Mouse (Mus musculus) retina, postnatal 1 day (tissue): Measurements from ENCODE around the gene Prss41.
"Not testable (repeated sequence)": the region's sequence is repeated elsewhere in the genome, so short reads cannot be mapped to it uniquely, and the experiment has no call there.

Source experiments
- DNase-seq: peaks from one replicate; pipeline ENCODE4 v3.0.0-alpha.2; 2012

The Prss41 gene

DNA sequence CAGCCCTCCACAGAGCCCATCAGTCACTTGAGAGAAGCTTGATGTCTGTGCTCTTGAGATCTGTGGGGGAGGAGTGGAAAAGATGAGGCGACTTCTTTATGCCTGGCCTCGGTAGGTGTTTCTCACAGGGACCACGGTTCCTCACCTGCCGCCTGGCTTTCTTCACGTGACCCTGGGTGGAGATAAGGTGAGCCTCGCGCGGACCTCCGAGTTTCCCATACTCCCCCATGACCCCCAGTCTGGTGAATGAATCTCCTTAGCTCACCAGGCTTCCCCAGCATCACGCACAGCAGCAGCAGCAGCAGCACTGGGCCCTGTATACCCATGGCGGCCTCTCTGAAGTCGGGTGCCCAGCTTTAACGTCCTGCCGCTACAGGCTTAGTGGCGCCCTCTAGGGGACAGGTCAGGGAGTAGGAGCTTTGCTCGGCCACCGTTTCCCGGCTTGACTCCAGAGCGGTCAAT, at the start of gene Prss41, which contains the start of gene Prss32:
TSS of gene Prss41 (minus strand) at position 361 of the 462 bp plus-strand sequence.
TSS of gene Prss32 (plus strand) at position 44 of the 462 bp plus-strand sequence.
- DNase-seq: peak; percentile 62

DNA sequence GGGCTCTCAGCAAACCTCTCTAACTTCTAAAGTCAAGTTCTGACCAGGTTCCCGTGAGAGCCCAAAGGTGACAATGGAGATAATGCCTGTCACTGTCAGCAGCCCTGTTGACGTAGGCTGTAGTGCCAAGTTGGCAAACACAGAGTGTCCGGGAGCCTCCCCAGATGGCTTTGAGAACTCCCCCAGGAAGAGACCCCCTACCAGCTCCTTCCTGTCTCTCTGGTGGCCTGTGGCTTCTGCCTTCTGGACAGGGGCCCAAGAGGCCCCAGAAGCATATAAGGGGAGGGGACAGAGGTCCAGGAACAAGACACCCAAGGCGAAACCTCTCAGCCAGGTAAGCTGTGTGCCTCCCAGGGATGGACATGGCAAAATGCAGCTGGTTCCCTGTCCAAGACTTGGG, 36.6 kb upstream of the Prss41 start, which contains the start of the genes Dcpp1 and Dcpp2:
TSS of gene Dcpp1 (plus strand) at position 301 of the 400 bp plus-strand sequence.
TSS of gene Dcpp2 (plus strand) at position 305 of the 400 bp plus-strand sequence.
- not testable (repeated sequence) for DNase-seq

DNA sequence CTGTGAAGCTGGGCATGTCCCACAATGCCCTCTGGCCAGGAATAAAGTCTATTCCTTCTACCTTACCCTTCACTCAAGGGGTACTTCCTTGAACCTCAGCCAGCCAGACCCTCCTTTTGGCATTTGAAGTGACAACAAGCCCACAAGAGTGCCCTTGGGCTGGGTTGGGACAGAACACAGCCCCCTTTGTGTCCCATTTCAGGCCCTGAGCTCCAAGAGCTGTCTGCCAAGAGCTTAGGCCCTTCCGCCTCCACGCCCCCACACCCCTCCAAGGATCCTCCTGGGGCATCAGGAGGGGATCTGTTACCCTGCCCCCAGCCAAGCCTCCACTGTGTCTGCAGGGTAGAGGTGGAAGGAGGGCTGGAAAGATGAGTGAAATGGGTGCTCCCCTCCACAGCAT, 33.2 kb upstream of the Prss41 start:
- no peak for DNase-seq

DNA sequence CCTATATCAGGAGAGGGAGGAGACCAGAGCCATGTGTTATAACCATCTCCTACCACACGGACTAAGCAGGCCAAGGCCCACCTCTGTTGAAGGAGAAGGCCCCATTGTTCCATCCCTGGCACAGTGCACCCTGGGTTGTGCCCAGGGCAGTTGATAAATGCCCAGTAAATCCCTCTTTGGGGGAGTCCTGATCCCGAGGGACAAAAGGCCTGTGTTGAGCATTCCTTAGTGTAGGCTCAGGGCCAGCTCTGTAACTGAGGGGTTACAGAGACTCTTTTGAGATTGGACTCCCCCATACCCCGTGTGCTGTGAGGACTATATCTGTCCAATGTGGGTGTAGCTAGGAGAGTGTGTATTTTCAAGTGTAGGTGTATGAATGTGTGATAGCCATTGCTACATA, 32.8 kb upstream of the Prss41 start:
- no peak for DNase-seq

DNA sequence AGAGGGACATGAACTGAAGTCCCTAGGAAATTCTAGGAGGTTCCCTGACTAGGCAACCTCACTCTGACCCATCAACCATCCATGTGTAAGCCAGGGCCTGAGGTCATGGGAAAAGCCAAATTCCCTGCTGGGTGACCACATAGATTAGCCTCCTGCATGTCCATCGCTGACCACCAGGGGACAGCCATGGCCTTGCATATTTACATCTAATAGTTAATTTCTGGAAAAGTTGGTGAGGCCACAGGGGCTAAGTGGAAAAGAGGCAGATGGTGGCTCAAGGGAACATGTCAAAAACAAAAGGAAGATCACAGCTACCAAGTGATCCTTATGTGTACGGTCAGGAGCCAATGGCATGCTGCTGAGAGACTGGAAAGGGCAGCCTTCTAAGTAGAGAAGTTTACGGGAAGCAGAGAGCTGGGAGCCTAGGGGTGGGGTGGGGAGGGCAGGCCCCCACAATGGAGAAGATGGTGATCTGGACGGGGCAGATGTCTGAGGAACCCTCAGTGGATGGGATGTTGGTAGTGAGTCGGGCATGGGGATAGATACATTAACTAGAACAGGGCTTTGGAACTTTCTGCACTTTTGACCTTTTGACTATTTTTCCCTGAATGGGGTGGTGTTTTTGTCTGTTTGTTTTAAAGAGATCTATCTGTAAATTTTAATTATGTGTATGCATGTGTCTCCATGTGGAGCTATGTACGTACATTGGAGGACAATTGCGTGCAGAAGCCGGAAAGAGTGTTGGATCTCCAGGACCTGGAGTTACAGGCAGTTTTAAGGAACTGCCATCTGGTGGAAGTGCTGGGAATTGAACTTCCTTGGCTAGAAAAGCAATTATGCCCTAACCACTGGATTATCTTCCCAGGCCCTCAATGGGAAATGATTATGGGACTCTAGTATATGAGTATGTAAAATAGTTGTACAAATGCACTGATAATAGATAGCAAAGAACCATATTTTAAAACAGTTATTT, 30.2 kb upstream of the Prss41 start:
- peak; percentile 77 for DNase-seq

DNA sequence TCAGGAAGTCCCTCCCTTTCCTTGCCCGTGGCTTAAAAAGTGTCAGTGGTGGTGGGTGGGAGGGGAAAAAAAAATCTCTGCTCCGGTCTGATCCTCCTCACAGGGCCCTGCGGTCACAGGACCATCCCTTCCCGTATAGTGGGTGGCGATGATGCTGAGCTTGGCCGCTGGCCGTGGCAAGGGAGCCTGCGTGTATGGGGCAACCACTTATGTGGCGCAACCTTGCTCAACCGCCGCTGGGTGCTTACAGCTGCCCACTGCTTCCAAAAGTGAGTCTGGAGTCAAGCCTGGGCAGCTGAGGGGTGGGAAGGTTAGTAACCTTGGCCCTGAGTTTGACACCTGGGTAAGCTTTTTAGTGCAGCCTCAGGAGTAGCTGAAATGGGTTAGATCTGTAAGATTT, 24.5 kb upstream of the Prss41 start:
- DNase-seq: no peak

DNA sequence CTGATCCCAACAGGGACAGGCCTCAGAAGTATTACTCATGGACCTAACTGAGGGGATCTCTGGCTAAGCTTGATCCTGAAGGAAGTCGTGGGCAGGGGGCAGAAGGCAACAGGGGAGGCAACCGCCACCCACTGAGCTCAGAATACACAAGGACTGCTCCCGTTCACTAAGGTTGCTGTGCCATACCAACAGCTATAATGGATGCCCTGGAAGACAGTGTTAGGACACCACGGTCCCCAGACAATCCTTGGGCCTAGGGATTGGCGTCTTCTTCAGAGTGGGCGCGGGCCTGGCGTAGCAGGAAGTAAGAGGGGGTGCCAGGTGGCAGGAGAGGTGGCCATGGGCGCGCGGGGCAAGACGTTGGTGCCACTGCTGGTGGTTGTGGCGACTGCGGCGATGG, 23.8 kb upstream of the Prss41 start, which contains the start of gene Prss21:
TSS of gene Prss21 (plus strand) at position 301 of the 400 bp plus-strand sequence.
- DNase-seq: no peak

DNA sequence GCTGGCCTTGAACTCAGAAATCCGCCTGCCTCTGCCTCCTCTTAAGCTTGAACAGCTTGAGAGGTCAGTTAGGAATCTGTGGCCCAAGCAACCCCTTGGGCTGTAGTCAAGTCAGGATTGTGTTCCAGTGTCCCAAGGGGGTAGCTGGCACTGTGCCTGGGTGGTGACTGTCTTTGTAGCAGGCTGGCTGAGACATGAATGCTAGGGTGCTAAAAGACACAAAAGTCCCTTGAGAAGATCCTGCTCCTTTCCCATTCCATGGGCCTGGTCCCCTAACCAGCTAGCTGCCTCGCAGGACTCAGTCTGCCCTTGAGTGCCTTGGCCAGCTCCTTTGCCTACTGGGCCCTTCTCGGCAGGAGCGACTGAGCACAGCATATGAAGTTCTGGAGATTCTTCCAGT, 19.0 kb upstream of the Prss41 start:
- no peak for DNase-seq

DNA sequence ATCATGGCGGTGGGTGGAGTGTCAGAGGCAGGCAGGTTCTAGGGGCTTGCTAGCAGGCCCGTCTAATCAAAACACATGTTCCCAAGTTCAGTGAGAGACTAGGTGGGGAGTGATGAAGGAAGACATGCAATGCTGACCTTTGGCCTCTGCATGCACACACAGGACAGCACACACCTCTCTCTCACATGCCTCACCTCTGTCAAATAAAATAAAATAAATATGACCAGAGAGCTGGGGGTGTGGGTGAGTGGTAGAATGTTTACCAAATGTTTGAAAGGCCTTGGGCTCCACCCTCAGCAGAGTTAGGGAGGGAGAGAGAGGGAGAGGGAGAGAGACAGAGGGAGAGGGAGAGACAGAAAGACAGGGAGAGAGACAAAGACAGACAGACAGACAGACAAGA, 13.9 kb upstream of the Prss41 start:
- DNase-seq: no peak

DNA sequence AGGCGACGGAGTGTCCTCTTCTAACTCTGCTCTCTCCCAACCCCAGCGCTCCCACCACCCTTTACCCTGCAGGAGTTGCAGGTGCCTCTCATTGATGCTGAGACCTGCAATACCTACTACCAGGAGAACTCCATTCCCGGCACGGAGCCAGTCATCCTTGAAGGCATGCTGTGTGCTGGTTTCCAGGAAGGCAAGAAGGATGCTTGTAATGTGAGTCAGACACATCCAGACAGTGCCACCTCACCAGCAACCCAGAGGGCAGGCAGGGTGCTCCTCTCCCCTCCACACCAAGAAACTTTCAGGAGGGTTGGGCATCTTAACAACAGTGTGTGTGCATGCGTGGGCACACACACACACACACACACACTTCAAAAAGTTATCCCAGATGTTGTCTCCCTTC, 13.2 kb upstream of the Prss41 start:
- DNase-seq: no peak

DNA sequence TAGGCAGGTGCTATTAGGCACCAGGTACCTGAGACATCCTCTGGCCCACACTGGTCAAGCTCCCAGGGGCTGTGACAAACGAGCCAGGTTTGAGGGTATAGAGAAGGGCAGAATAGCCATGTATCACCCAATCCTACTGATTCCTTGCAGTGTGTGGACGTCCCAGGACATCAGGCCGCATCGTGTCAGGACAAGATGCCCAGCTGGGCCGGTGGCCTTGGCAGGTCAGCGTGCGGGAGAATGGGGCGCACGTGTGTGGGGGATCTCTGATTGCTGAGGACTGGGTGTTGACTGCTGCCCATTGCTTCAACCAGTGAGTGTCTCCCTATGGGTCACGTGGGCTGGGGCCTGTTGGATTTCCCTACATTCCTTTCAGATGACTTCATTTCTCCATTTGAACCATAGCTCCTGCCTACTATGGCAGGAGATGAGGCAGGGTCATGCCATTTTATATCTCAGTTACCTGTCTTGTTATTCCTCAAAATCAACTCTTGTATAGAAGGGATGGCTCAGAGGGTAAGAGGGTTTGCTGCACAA, 10.3 kb upstream of the Prss41 start:
- no peak for DNase-seq

DNA sequence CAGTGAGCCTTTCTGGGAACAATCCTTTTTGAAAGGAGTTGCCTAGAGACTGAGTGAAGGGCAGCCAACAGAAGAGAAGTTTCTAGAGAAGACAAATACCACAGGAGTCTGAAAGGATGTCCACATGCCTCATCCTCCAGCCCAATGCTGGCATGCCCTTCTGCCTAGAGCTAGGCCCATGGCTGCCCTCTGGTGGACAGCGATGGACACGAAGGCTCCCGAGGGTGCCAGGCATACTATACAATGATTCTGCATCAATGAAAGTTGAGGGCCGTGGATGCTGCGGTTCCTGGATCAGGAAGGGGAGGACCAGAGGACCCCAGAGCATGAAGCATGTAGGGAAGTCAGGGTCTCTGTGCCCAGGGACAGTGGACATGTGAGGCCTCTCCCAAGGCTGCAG, 9.3 kb upstream of the Prss41 start:
- peak; percentile 64 for DNase-seq

DNA sequence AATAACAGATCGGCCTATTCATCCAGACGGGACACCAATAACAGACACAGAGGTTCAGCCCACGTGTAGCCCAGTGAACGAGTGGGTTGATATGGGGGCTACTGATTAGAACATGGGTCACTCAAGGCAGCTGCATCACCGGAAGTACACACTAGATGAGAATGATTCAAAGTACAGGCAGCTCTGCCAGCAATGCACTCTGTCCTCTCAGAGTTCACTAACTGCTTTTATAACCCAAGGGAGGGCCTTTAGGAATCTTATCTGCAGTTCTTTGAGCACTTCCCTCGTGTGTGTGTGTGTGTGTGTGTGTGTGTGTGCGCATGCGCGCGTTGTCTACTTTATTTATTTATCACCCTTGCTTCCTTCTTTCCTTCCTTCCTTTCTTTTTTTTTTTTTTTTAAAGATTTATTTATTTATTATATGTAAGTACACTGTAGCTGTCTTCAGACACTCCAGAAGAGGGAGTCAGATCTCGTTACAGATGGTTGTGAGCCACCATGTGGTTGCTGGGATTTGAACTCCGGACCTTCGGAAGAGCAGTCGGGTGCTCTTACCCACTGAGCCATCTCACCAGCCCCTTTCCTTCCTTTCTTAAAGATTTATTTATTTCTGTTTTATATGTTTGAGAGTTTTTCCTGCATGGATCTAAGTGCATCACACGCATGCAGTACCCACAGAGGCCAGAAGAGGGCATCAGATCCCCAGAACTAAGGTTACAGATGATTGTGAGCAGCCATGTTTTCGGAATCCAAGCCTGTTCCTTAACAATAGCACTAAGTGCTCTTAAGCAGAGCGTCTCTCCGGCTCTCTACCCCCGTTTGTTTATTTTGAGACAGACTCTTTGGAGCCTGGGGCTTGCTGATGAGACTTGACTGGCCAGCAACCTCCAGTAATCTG, 7.1 kb upstream of the Prss41 start:
- DNase-seq: peak; percentile 85

DNA sequence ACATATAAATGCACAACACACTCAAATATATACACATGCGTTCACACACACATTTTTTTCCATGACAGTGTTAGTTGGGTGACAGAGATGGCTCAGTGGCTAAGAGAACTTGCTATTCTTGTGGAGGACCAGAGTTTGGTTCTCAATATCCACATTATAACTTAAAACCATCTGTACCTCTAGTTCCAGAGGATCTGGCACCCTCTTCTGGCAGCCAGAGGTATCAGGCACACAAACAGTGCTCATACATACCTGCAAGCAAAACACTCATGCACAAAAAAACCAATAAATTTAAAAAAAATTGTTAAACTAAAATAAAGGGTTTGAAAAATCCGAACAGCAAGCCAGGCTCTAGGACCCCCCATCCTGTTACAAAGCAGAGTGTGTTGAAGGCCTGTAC, 6.1 kb upstream of the Prss41 start:
- DNase-seq: no peak

DNA sequence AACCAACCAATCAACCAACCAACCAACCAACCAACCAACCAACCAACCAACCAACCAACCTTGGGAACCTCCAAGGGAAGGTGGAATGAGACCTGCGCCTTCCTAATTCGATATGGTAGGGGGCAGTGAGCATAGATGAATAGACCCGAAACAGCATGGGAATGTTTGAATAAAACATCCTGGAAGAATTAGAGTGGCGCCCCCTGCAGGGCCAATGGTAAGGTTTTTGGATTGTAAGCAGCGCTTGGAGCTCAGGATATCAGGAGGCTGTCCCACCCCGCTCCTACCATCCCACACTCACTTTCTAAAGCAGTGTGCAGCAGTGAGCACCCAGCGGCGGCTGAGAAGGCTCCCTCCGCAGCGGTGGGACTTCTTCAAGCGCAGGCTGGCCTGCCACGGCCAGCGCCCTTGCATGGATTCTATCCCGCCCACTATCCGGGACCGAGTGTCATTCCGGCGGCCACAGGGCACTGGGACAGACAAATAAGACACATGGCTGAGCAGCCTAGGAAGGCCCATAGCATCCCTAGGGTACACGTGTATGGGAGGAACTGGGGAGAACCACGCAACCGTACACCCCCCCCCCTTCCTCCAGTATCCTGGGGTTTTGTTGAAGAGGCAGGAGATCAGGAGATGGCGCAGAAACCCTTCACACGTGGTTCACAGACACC, 696 bp downstream of the Prss41 start:
- DNase-seq: peak; percentile 38

DNA sequence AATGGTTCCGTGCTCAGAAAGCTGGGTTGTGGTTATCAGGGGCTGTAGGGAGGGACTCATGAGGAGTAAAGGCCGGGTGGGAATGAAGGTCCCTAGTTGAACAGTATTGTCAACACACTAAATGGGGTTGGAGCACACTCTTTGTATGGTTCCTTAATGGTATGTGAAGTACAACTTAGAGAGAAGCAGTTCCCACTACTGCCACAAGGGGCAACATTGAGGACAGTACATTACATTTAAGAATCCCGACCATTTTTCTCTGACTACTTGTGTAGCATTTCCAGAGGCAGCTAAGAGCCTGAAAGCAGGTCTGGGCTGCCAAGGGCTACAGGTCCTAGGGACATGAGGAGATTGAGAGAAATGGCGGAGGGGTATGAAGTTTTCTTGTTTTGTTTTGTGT, 2.8 kb downstream of the Prss41 start:
- peak; percentile 81 for DNase-seq

DNA sequence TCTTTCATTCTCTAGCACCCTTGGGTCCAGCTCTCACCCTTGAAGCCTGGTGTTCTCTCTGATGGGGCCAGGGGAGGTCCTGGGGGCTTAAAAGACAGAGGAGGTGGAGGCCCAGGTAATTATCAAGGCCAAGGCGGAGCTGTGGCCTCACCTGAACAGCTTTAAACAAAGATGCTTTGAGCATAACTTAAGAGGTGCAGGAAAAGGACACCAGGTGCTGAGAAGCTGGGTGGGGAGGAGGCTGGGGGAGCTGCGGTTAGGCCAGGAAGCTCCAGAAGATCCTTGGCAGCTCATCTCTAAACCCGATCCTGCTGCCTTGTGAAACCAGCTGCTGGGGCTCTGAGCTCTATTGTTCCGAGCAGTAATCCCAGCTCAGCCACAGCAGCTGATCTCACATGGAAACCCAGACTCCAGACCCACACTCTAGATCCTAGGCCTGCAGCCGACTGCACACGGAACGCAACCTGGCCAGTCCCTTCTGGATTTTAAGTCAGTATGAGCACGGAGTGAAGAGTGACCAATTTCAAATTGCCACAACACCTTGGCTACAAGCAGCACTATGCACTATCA, 7.9 kb downstream of the Prss41 start, which contains the start of gene Prss33:
TSS of gene Prss33 (minus strand) at position 51 of the 570 bp plus-strand sequence.
- peak; percentile 76 for DNase-seq

DNA sequence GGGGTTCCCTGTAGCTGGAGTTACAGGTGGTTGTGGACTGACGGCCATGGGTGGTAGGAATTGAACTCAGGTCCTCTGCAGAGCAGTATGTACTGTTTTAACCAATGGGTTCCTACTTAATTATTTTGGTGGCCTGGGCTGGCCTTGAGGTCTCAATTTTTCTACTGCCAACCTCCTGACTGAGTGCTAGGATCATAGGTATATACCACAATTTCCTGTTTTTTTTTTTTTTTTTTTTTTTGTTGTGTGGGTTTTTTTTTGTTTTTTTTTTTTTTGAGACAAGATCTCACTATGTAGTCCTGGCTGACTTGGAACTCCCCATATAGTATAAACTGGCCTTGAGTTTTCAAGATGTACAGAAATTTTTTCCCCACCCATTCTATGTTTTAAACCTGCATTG, 12.8 kb downstream of the Prss41 start:
- DNase-seq: no peak

DNA sequence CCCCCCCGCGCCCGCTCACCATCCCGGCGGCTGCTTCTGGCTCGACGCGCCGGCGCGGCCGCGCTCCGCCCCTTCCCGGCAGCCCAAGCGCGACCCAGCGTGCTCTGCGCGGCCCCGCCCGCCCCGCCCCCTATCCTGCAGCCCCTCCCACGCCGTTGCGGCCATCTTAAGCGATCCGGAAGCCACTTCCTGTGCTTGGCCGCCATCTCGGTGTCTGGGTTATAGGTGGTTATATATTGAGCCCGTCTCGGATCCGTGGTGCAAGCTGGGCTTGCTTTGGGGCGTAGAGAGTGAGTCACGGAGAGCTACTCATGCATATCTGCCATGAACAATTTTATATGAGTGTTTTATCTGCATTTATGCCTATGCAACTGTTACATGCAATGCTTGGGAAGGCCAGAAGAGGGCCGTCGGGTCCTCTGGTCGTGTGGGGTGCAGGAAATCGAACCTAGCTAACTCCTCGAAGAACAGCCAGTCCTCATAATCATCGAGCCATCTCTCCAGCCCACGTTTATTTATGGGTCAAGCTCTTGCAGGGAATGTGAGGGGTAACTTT, 14.8 kb downstream of the Prss41 start, which contains the start of gene Elob:
TSS of gene Elob (minus strand) at position 73 of the 556 bp plus-strand sequence.
- peak; percentile 95 for DNase-seq

DNA sequence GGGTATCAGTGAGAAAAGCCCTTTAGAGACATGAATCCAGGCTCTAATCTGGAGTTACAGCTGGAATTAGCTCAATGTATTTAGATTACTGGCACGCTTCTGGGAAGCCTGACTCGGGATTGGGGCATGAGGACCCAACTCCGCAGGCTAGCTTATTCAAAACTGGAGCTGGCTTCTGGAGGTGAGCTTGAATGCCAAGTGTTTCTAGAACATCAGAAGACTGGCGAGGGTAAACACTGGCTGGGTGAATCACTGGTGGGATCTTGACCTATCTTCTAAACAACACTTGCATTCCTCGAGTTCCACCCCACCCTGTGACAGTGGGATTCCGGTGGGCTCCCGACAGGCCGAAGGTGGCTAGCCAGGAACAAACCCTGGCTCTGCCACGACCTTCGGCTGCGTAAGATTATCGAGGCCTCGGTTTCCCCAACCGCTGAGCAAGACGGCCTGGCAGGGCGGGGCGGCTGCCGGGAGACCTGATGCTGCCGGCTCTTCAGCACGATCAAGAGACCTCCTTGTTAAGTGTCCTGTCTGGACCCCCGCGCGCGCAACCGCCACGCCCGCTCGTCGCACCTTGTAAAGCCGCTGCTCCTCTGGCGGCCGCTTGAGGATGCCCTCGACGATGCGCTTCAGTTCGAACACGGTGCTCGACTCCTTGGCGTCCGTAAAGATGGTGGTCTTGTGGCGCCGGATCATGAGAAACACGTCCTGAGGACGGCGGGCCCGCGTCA, 15.5 kb downstream of the Prss41 start:
- DNase-seq: peak; percentile 73

DNA sequence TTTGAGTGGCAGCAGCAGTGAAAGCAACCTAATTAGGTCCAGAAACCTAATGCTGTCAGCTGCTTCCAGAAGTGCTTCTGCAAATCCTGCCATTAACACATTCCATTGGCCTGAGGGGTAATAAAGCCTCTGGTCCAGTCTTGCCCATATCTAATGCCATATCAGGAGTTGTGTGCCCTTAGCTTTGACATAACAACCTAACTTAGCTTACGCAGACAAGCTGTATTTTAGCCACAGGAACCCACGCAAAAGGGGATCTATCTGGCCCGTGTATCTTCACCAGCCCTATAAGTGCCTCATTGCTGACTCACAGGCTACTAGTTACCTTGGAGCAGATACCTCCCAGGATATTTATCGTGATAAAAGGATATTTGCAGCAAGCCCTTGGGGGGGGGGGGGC, 18.4 kb downstream of the Prss41 start:
- no peak for DNase-seq
